Mouse (Mus musculus): Measurements from ENCODE around the gene Noxo1.
"Not testable (repeated sequence)": the region's sequence is repeated elsewhere in the genome, so short reads cannot be mapped to it uniquely, and the experiment has no call there.

The Noxo1 gene

DNA sequence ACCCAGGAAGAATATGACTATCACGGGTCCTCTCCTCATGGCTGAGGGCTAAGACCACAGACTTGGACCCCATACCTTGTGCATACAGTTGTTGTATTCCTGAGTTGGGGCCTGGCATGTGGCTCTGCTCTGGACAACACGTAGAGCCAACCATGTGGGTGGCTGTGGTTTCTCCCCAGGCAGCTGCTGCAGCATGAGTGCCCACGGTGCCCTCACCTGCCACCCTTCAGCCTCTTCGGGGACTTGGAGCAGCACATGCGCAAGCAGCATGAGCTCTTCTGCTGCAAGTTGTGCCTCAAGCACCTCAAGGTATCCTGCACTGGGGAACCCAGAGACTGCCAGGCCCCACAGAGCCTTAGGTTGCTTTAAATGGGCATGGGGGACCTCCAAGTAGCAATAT, 19.2 kb upstream of the Noxo1 start:
- DNase-seq (ENCODE audit: low spot score), result no peak

DNA sequence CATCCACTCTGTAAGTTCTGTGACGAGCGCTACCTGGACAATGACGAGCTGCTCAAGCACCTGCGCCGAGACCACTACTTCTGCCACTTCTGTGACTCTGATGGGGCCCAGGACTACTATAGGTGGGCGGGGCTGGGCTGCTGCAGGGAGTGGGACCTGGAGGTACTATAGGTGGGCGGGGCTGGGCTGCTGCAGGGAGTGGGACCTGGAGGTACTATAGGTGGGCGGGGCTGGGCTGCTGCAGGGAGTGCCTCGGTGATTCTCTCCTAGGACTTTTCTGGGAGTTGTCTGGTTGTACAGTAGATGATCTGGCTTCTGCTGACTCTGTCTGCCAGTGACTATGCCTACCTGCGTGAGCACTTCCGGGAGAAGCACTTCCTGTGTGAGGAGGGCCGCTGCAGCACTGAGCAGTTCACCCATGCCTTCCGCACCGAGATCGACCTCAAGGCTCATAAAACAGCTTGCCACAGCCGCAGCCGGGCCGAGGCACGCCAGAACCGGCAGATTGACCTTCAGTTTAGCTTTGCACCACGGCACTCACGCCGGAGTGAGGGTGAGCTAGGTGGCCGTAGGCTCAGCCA, 18.4 kb upstream of the Noxo1 start:
- DNase-seq (ENCODE audit: low spot score), result no peak

GRCm38 (mm10) chr17:24686514-24686913, 9.5 kb upstream of the Noxo1 start:
- peak; percentile 77 for DNase-seq (ENCODE audit: low spot score)

GRCm38 (mm10) chr17:24687146-24687595, 8.9 kb upstream of the Noxo1 start:
- DNase-seq (ENCODE audit: low spot score), result peak; percentile 82

GRCm38 (mm10) chr17:24687599-24687998, 8.4 kb upstream of the Noxo1 start:
- DNase-seq (ENCODE audit: low spot score), result no peak

DNA sequence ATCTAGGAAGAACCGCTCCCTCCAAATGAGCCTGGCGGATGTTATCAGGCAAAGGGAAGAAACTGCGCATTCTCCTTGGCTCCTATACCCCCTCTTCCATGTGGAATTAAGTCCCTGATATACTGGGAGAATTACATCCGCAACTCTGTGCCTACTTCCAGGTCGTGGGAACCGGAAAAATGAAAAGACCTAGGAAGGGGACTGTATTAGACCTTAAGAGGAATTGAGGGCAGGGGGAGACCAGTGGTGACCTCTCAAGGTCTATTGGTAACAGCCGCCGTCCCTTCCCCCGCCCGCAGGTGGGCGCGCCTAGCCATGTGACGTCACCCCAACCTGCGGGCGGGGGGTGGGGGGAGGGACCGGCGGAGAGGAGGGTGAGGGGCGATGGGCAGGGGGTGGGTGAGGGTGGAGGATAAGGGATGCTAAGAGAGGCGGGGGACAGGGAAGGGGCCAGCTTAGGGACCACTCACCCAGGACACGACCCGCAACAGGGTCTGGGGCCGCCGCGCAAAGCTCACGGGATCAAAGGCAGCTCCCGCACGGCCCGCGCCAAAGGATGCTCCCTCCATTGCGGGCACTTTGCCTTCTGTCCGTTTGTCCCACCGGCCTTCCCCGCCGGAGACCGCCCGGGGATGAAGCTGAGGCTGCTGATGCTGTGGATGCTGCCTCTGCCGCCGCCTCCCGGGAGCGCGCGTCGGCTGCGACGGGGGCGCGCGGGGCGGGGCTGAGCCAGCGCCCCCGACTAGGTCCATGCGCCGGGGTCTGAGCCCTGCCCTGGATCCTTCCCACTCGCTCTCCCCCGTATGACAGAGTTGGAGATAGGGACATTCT, 6.6 kb upstream of the Noxo1 start, which contains the start of gene Syngr3:
Gene Syngr3, minus strand, starts transcription at position 705 of the 831 bp plus-strand sequence.
- no peak for DNase-seq (ENCODE audit: low spot score)

DNA sequence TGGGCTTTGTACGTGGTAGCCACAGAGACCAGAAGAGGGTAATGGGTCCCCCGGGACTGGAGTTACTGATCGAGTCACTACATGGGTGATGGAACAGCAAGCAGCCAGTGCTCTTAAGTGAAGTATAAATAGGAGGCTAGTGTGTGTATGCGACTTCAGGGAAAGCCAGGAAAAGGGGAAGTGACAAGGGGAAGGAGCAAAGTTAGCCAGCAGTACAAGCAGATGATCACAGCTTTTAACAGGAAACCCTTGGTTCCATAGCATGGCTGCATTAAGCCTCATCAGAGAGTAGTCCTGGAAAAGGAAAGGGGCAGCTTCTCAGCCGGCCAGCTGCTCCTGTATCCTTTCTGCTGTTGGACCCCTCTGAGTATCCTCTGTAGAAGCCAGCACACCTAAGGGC, 3.6 kb upstream of the Noxo1 start:
- no peak for DNase-seq (ENCODE audit: low spot score)

DNA sequence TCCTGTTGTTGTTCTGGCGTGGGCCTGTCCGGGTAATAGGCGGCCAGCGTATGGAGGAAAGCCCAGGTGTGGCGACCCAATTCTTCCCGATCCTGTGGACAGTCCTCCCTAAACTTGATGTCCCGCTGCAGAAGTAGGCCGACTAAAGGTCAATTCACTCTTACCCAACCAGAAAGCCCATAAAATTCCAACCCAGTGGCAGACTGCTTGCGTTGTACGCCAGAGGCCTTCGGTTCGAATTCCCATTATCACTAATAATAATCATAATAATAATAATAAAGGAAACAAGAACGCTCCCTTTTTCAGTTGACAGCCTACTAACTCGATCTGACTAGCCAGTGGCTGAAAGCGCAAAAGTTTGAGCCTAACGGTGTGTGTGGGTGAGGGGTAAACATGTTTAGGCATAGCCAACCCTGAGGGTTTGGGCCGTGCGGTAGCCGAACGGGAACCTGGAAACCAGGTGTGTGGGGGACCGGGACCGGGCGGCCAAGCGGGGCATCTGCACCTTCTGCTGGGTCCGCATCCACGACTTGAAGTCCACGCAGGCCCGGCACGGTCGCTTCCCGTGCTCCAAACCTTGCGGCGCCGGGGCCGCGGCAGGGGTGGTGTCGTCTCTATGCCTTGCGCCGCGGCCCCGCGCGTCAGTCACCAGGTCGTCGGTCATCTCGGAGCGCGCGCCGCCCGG, 566 bp upstream of the Noxo1 start:
- no peak for DNase-seq (ENCODE audit: low spot score)

GRCm38 (mm10) chr17:24697985-24698384, 2.0 kb downstream of the Noxo1 start:
- DNase-seq (ENCODE audit: low spot score), result peak; percentile 59

DNA sequence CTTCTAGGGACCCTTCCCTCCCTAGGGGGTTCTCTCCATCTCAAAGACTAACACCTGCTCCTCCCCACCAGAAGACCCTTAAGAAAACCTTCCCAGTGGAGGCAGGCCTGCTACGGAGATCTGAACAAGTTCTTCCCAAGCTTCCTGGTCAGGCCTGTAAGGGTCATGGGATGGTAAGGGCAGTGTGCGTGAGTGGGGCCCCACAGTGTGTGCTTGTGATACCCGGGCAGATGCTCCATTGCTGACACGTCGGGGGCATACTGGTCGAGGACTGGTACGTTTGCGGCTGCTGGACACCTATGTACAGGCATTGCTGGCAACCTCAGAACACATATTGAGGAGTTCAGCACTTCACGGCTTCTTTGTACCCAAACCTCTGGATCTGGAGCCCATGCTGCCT, 2.7 kb downstream of the Noxo1 start:
- DNase-seq (ENCODE audit: low spot score), result peak; percentile 37

DNA sequence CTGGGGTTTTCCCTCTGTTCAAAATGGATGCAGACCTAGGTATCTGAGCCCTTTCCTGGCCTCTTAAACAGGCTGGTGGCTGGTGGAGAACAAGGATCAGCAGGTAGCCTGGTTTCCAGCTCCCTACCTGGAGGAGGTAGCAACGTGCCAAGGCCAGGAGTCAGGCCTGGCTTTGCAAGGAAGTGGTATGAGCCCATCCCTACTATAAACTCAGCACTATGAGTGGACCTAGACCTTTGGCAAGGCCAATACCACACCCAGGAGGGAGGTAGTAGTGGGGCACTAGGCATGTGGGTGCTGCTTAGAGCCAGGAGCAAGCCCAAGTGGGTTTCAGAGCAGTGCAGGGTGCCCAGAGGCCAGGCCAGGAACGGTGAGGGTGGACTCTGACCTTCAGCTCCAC, 3.4 kb downstream of the Noxo1 start:
- no peak for DNase-seq (ENCODE audit: low spot score)

GRCm38 (mm10) chr17:24701251-24701650, 5.2 kb downstream of the Noxo1 start:
- DNase-seq (ENCODE audit: low spot score), result peak; percentile 32

- DNase-seq (ENCODE audit: low spot score), result peak; percentile 43
These were observed 9.8 kb downstream of the Noxo1 start for GRCm38 (mm10) chr17:24705821-24706220.

DNA sequence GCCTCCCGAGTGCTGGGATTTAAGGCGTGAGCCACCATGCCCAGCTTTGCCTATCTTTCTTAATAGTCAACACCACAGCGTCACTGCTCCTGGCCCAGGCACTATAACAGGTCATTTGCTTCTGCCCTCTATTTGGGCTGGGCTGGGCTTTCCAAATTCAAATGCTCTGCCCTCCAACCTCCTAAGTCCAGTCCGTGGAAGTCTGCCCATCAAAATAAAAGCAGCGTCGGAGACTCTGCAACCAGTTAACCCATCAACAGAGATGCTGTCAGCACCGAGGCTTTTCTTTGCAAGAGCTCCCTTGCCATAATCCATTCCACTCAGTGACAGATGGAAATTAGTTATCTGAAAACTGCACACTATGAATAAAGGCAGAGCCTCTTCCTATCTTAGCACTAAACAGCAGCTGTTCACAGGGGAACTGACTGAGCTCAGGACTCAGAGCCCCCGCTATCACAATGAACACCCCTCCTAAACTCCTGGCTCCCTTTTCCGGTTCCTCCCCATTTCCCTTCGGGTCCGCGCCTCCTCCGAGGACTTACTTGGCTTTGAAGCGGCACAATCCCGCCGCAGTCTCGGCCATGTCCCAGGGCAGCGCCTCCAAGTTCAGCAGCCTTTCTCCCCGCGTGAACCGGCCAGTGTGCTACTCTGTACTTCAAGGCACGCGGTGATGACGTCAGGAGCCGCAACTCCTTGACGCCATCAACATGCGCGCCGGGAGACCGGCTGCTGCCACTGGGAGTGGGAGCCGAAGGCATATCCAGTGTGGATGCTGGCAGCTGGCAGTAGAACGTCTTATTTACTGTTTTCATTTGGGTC, 11.2 kb downstream of the Noxo1 start, which contains the start of gene Tbl3:
Gene Tbl3, minus strand, starts transcription at position 679 of the 819 bp plus-strand sequence.
- peak; percentile 97 for DNase-seq (ENCODE audit: low spot score)

DNA sequence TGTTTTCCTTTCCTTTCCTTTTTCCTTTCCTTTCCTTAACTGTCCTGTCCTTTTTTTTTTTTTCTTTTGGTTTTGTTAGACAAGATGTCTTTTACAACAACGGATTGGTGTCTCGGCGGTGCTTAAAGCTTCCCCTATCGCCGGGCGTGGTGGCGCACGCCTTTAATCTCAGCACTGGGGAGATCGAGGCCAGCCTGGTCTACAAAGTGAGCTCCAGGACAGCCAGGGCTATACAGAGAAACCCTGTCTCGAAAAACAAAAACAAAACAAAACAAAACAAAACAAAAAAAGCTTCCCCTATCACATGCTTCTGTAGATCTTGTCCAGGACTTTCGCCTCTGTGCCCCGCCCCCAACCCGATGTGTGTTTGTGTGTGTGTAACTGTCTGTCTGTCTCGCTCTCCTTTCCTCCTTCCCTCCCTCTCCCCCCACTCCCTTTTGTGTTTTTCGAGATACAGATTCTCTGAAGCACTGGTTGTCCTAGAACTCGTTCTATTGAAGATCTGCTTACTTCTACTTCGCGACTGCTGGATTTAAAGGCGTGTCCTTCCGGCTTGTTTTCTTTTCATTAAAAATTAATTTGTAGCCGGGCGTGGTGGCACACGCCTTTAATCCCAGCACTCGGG, 11.9 kb downstream of the Noxo1 start:
- DNase-seq (ENCODE audit: low spot score), result peak; percentile 54

- no peak for DNase-seq (ENCODE audit: low spot score)
These were observed 12.6 kb downstream of the Noxo1 start for GRCm38 (mm10) chr17:24708646-24709045.

- no peak for DNase-seq (ENCODE audit: low spot score)
These were observed 19.5 kb downstream of the Noxo1 start for GRCm38 (mm10) chr17:24715556-24715955.

GRCm38 (mm10) chr17:24716166-24716682, 20.2 kb downstream of the Noxo1 start:
- DNase-seq (ENCODE audit: low spot score), result peak; percentile 38

- DNase-seq (ENCODE audit: low spot score), result peak; percentile 40
These were observed 21.9 kb downstream of the Noxo1 start, which contains the start of the genes Rnf151 and Rps2 for GRCm38 (mm10) chr17:24717943-24718342. Gene Rnf151, minus strand, starts transcription at chr17:24718063. Gene Rps2, plus strand, starts transcription at chr17:24718116.

DNA sequence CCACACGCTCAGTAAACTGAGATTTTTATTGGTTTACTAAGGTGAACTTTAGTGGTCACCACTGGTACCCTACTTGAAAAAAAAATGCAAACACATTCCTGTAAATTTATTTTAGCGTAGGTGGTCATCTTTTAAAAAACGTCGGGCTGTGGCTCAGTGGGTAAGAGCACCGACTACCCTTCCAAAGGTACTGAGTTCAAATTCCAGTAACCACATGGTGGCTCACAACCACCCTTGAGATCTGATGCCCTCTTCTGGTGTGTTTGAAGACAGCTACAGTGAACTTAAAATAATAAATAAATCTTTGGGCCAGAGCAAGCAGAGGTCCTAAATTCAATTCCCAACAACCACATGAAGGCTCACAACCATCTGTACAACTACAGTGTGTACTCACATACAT, 22.9 kb downstream of the Noxo1 start:
- DNase-seq (ENCODE audit: low spot score), result not testable (repeated sequence)
